Mouse (Mus musculus) CH12F3 (cell line): ENCODE data around the gene Tas2r138.
"Not testable (repeated sequence)": the region's sequence is repeated elsewhere in the genome, so short reads cannot be mapped to it uniquely, and the experiment has no call there.

Experiments
- in situ Hi-C: fragments of 300-500 bp; cut with MboI; formaldehyde crosslinking; loops from 2 replicates; pipeline ENCODE4 v1.14.3; 2020; ENCODE audit warnings: low sequenced_read_pairs

The Tas2r138 gene

GRCm38 (mm10) chr6:40613260-40613852 is at the start of gene Tas2r138:
Tas2r138 (minus strand) TSS chr6:40613310.
- in situ Hi-C loops, result no loop called here

GRCm38 (mm10) chr6:40660930-40661329 is 47.8 kb upstream of the Tas2r138 start:
- in situ Hi-C loops, result no loop called here

GRCm38 (mm10) chr6:40650953-40651352 is 37.8 kb upstream of the Tas2r138 start:
- in situ Hi-C loops, result no loop called here

GRCm38 (mm10) chr6:40645701-40646100 is 32.6 kb upstream of the Tas2r138 start:
- in situ Hi-C loops, result no loop called here

- in situ Hi-C loops, result no loop called here
Observed at GRCm38 (mm10) chr6:40640710-40641538, 27.8 kb upstream of the Tas2r138 start.

- in situ Hi-C loops, result no loop called here
Observed at GRCm38 (mm10) chr6:40637755-40638154, 24.6 kb upstream of the Tas2r138 start.

GRCm38 (mm10) chr6:40635559-40635958 is 22.4 kb upstream of the Tas2r138 start:
- in situ Hi-C loops, result no loop called here

GRCm38 (mm10) chr6:40634640-40635071 is 21.5 kb upstream of the Tas2r138 start:
- in situ Hi-C loops, result no loop called here

- in situ Hi-C loops, result no loop called here
Observed at GRCm38 (mm10) chr6:40628406-40629000, 15.4 kb upstream of the Tas2r138 start, which contains the start of gene Mgam. Mgam (plus strand) TSS chr6:40628831.

GRCm38 (mm10) chr6:40626111-40626510 is 13.0 kb upstream of the Tas2r138 start:
- in situ Hi-C loops, result no loop called here

- in situ Hi-C loops, result no loop called here
Observed at GRCm38 (mm10) chr6:40617965-40618364, 4.9 kb upstream of the Tas2r138 start.

GRCm38 (mm10) chr6:40610244-40610643 is 2.9 kb downstream of the Tas2r138 start:
- in situ Hi-C loops, result no loop called here

- in situ Hi-C loops, result no loop called here
Observed at GRCm38 (mm10) chr6:40607431-40607830, 5.7 kb downstream of the Tas2r138 start.

GRCm38 (mm10) chr6:40598546-40598945 is 14.6 kb downstream of the Tas2r138 start:
- in situ Hi-C loops, result not testable (repeated sequence)

GRCm38 (mm10) chr6:40594804-40595550 is 18.1 kb downstream of the Tas2r138 start:
- in situ Hi-C loops, result no loop called here

- in situ Hi-C loops, result no loop called here
Observed at GRCm38 (mm10) chr6:40588346-40588745, 24.8 kb downstream of the Tas2r138 start.

- in situ Hi-C loops, result no loop called here
Observed at GRCm38 (mm10) chr6:40585645-40586044, 27.5 kb downstream of the Tas2r138 start, which contains the start of gene Clec5a. Clec5a (minus strand) TSS chr6:40585821.

- in situ Hi-C loops, result no loop called here
Observed at GRCm38 (mm10) chr6:40584336-40584735, 28.8 kb downstream of the Tas2r138 start.

GRCm38 (mm10) chr6:40576305-40576704 is 36.8 kb downstream of the Tas2r138 start:
- in situ Hi-C loops, result no loop called here

GRCm38 (mm10) chr6:40573618-40574017 is 39.5 kb downstream of the Tas2r138 start:
- in situ Hi-C loops, result no loop called here

- in situ Hi-C loops, result no loop called here
Observed at GRCm38 (mm10) chr6:40569187-40569586, 43.9 kb downstream of the Tas2r138 start, which contains the start of gene Olfr460. Olfr460 (plus strand) TSS chr6:40569487.
